Mouse (Mus musculus) hindbrain, embryonic 12.5 days (tissue): ENCODE measurements around the gene Chrm4. TPM values are rescaled to one million over a fixed set of nuclear protein-coding genes. Genes with fewer than 3 reads are reported as not detected.
A peak's percentile ranks its signal among the peaks of the same experiment; 100 is the strongest.

ENCODE experiments used
- ATAC-seq: fragments of 200-750 bp; cut with Nextera tagmentation; 2 replicates; pipeline ENCODE4 v1.8.0; 2017; ENCODE audit warnings: moderate TSS enrichment; ENCODE audit not compliant: low FRiP score
- H3K27ac ChIP-seq: fragments of 300-500 bp; sonication (generic); 2 replicates; pipeline ENCODE4 v1.5.1; 2016; ENCODE audit warnings: mild to moderate bottlenecking
- H3K27me3 ChIP-seq: fragments of 300-500 bp; sonication (generic); 2 replicates; pipeline ENCODE4 v1.6.1; 2016; ENCODE audit warnings: mild to moderate bottlenecking
- H3K36me3 ChIP-seq: fragments of 300-500 bp; sonication (generic); 2 replicates; pipeline ENCODE4 v1.6.1; 2016; ENCODE audit warnings: mild to moderate bottlenecking
- H3K4me1 ChIP-seq: fragments of 300-500 bp; sonication (generic); 2 replicates; pipeline ENCODE4 v1.6.1; 2016
- H3K4me2 ChIP-seq: fragments of 300-500 bp; sonication (generic); replicated peaks from 2 replicates; pipeline ENCODE4 v1.6.1; 2016; ENCODE audit warnings: mild to moderate bottlenecking
- H3K4me3 ChIP-seq: fragments of 300-500 bp; sonication (generic); 2 replicates; pipeline ENCODE4 v1.5.1; 2016; ENCODE audit warnings: mild to moderate bottlenecking
- H3K9ac ChIP-seq: fragments of 300-500 bp; sonication (generic); 2 replicates; pipeline ENCODE4 v1.6.1; 2016; ENCODE audit warnings: mild to moderate bottlenecking, moderate library complexity
- H3K9me3 ChIP-seq: fragments of 300-500 bp; sonication (generic); replicated peaks from 2 replicates; pipeline ENCODE4 v1.6.1; 2016; ENCODE audit warnings: mild to moderate bottlenecking
- WGBS: fragments of 180-500 bp; shearing (Covaris S2); methylation state at CpG from one replicate; pipeline ENCODE4 v1.1.7; 2016; 5-methylcytosine and 5-hydroxymethylcytosine counted together
- microRNA-seq: library from miRNA; unstranded; fragments of <30 nt; microRNA quantifications from one replicate; pipeline ENCODE4, GENCODE M21; 2017
- polyA plus RNA-seq: library from polyadenylated mRNA; unstranded; fragments of >200 nt; fragmentation: Nextera tagmentation; extraction: Ambion mirVana; gene quantifications from 2 replicates; pipeline ENCODE4 v1.2.1, GENCODE M21; 2016

Gene Chrm4
- polyA plus RNA-seq, 1 experiment from 2014 or later, result 0.77 TPM

DNA sequence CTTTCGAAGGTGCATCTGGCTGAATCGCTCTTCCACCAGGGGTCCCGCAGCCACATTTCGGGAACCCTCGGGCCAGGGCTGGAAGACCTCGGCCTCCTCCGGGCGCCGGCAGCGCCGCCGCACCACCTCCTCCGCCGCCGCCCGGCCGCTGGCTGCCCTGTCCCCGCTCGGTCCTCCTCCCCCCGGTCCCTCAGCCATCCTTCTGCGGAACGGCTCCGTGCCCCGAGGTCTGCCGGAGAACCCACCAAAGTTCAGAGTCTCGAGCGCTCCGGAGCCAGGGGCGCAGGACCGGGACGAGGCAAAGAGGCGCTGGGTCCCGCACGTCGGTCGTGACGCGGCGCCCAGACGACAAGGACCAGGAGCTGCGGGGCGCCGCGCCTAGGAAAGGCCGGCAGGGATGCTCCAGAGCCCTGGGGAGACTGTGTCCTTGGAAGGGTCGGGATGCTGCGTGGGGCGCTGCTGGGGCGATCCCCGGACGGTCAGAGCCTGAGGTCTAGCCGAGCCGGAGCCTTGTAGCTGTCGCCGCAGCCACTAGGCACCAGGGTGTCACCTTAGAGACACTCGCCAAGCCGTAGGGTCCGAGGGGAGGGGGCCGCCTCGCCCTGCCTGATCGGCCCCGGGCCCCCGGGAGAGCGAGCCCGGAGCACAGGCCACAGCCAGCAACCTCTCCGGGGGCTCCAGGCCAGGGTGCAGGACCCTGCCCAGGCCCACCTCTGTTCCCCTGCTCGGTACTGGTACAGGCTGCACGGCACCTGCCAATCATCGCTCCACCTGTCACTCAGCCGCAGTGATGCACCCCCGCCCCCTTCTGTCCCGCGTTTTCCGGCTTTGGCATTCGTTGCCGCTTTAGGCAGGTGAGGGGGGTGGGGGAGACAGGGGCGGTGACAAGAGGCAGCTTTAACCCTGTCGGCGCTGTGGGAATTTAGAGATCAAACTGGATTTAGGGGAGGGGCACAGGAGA, 48.8 kb downstream of the Chrm4 start, which contains the start of gene Dgkz:
Dgkz (minus strand) TSS at position 284 of the 961 bp plus-strand sequence.
- peak within 1 kb of the TSS; percentile 38 for H3K4me3 ChIP-seq
- peak within 1 kb of the TSS; percentile 62 for H3K4me2 ChIP-seq
- H3K27ac ChIP-seq, result no peak within 1 kb of the TSS
- ATAC-seq, result peak; percentile 20; the same call in 1 of the 2 replicates
- no peaks in the 10 kb centered on the region for H3K9me3 ChIP-seq
- peak within 1 kb of the TSS; percentile 32 for H3K9ac ChIP-seq
- 1% methylated on average over 75 of the region's 79 CpGs for WGBS
- peaks cover 77% of the 10 kb centered on the region for H3K27me3 ChIP-seq
- peaks cover 47% of the 10 kb centered on the region for H3K4me1 ChIP-seq
- H3K36me3 ChIP-seq, result no peaks in the 10 kb centered on the region

DNA sequence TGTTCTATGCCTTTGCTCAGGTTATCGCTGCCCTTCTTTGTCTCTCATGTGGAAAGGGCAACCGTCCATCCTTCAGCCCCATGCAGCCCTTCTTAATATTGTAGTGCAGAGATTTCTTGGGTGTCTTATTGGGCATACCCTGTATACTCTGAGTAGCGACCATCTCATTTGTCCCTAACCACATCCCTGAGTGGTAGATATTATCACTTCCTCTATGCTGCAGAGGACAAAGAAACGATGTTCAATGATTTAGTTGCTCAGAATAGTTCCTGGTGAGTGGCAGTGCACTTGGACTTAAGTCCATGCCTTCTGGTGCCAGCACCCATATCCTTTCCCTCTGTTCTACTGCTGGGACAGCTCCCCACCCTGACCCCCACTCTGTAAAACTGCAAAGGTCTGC, 50.9 kb downstream of the Chrm4 start:
- no peak for ATAC-seq
- Histone ChIP-seq H3K4me3 (no peak overlapping the region), H3K27me3 (peaks cover 64% of the 10 kb centered on the region), H3K9me3 (no peaks in the 10 kb centered on the region), H3K36me3 (no peaks in the 10 kb centered on the region), H3K4me1 (peaks cover 31% of the 10 kb centered on the region), H3K9ac (no peak overlapping the region), H3K27ac (no peak overlapping the region), H3K4me2 (no peak overlapping the region)
- WGBS, result 80% methylated on average over 4 of the region's 4 CpGs

Small RNAs within 50 kb of the gene (microRNA-seq; reads per million reads assigned to microRNA genes)
- gene Mir6999, result not detected

Other genes starting within 250 kb of the Chrm4 start
- 36.1 and 40.3 TPM in 2 replicates for gene Atg13, start 216.7 kb upstream of the Chrm4 start, polyA plus RNA-seq
- gene Harbi1, start 216.4 kb upstream of the Chrm4 start, polyA plus RNA-seq, result 20.9 and 25.0 TPM in 2 replicates
- gene Ambra1, start 197.1 kb upstream of the Chrm4 start, polyA plus RNA-seq, result 24.8 and 25.0 TPM in 2 replicates
- gene Mdk, start 5.0 kb downstream of the Chrm4 start, polyA plus RNA-seq, result 904 and 962 TPM in 2 replicates
- 0.50 and 0.57 TPM in 2 replicates for gene Gm9821, start 18.5 kb downstream of the Chrm4 start, polyA plus RNA-seq
- gene Dgkz, start 48.6 kb downstream of the Chrm4 start, polyA plus RNA-seq, result 30.9 and 31.9 TPM in 2 replicates
- gene Creb3l1, start 97.3 kb downstream of the Chrm4 start, polyA plus RNA-seq, result 2.1 and 2.9 TPM in 2 replicates
- gene Phf21a, start 165.9 kb downstream of the Chrm4 start, polyA plus RNA-seq, result 40.4 and 41.4 TPM in 2 replicates